Mouse (Mus musculus): ENCODE measurements around the gene Pex11b.
"Not testable (repeated sequence)": the region's sequence is repeated elsewhere in the genome, so short reads cannot be mapped to it uniquely, and the experiment has no call there.

The Pex11b gene

DNA sequence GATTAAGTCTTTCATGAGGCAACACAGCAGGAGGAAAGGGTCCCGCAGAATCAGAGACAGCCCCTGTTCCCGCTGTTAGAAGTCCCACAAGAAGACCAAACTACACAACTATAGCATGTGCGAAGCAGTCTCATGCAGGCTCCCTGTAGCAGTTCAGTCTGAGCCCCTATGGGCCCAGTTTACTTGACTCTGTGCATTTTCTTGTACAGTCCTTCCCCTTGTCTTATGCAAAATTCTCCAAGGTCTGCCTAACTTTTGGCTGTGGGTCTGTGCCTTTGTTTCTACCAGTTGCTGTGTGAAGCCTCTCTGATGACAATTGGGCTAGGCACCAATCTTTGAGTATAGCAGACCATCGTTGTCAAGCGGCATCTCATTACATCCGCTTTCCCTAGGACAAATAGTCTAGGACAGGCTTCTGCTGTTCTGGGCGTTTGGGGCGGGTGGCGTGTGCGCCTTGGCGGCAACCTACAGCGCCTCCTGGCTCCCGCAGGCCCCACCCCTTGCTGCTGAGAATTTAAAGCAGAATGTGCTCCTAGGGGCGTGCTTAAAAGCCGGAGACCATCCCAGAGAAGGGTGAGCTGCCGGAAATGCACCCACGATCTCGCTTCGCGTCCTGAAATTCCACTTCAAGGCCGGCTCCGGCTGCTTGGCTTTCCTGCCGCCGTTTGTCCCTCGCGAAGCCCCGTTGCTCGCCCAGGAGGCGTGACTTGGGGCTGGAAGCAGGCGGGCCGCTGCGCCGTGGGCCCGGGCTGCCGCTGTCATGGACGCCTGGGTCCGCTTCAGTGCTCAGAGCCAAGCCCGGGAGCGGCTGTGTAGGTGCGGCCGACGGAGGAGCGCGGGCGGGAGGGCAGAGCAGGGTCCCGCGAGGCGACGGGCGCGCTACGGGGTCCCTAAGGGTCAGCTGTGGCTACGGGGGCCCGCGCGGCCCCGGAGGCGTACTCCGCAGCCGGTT is at the start of gene Pex11b, which contains the start of gene Gm42957:
Gene Pex11b (plus strand): TSS at position 449 of the 952 bp plus-strand sequence.
Gene Gm42957 (plus strand): TSS at position 547 of the 952 bp plus-strand sequence.
- peak; percentile 71 to 82 for DNase-seq

GRCm38 (mm10) chr3:96590657-96591056 is 44.5 kb upstream of the Pex11b start:
- no peak for DNase-seq

GRCm38 (mm10) chr3:96593374-96593773 is 41.8 kb upstream of the Pex11b start:
- DNase-seq: no peak

DNA sequence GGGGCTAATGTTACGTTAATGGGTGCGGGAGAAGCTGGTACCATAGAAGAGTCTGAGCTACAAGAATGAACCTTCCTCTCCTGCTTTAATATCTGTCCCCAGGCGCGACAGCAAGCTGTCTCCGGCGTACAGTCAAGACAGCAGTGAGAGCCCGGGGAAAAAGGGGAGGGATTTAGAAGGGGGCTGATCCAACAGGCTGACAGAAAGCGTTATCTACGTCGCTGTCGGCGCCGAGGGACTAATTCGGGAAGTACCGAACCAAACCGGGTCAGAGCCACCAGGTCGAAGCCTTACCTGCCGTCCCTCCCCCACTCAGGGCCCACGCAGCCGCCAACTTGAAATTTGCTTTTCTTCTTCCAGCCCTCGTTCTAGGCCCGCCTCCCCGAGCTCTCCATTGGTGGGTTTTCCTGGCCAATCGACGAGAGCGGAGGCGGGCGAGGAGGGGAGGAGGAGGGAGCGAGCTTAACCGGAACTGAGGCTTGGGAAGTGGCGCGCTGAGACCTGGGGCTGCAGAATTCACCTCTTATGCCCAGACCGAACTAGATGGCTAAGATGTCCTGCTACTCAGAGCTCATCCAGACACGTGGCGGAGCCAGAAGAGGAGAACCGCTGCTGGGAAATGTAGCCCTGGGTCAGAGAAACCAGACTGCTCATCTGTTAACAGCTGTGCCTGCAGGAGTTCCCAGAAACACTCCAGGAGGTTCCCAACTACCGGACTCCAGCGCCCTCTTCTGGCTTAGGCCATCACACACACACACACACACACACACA is 41.2 kb upstream of the Pex11b start, which contains the start of gene Polr3gl:
Gene Polr3gl (minus strand): TSS at position 392 of the 771 bp plus-strand sequence.
- DNase-seq: peak; percentile 89 to 91

DNA sequence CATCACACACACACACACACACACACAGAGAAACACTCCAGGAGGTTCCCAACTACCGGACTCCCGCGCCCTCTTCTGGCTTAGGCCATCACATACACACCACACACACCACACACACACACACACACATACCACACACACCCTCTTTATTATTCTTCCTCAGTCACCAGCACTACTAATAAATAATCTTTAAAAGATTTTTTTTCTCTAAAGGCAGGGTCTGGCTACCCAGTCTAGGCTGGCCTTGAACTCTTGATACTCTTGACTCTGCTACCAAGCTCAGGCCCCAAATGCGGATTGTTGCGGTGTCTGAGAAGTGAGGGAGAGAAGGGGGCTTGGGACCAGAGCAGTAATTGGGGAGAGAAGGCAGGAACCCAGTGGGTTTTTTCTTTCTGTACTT is 40.3 kb upstream of the Pex11b start:
- no peak for DNase-seq

GRCm38 (mm10) chr3:96595661-96596060 is 39.5 kb upstream of the Pex11b start:
- DNase-seq: no peak

GRCm38 (mm10) chr3:96596228-96596707 is 38.9 kb upstream of the Pex11b start, which contains the start of gene Ankrd34a:
Gene Ankrd34a (plus strand): TSS chr3:96596636.
- no peak for DNase-seq

GRCm38 (mm10) chr3:96596855-96597254 is 38.3 kb upstream of the Pex11b start:
- DNase-seq: no peak

GRCm38 (mm10) chr3:96597435-96597891 is 37.7 kb upstream of the Pex11b start:
- no peak for DNase-seq

GRCm38 (mm10) chr3:96598156-96599068 is 36.8 kb upstream of the Pex11b start:
- DNase-seq: no peak

DNA sequence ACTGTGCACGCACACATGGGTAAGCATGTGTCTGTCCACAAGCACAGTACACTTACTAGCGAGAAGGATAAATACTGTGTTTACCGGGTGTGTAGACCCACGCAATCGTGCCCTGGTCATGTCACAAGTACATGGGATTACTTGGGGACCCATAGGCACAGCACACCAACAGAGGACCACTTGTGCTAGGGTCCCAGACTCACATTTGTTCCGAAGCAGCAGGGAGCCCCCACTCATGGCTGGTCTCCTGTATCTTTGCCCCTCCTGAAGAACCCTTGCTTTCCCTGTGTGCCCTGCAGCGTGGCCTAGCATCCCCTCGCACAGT is 36.1 kb upstream of the Pex11b start:
- no peak for DNase-seq

DNA sequence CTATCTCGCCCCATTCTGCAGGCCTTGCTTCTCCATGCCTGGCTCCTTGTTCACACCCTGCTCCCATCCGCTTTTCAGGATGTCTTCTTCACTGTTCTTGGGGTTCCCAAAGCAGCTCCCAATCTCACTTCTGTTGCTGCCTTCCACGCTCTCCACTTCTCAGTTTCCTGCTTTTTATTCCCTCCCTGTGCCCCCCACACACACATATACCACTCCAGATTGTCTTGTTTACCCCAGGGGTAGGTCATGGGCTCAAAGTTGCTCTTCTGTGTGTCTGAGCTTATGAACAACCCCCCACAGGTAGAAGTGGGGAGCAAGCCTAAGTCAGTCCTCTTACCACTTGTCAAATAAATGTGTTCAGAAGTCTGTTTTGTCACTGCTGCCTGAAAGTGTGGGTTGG is 35.8 kb upstream of the Pex11b start:
- DNase-seq: no peak

GRCm38 (mm10) chr3:96600639-96601250 is 34.4 kb upstream of the Pex11b start, which contains the start of gene Lix1l:
Gene Lix1l (plus strand): TSS chr3:96601149.
- DNase-seq: peak; percentile 85 to 86

DNA sequence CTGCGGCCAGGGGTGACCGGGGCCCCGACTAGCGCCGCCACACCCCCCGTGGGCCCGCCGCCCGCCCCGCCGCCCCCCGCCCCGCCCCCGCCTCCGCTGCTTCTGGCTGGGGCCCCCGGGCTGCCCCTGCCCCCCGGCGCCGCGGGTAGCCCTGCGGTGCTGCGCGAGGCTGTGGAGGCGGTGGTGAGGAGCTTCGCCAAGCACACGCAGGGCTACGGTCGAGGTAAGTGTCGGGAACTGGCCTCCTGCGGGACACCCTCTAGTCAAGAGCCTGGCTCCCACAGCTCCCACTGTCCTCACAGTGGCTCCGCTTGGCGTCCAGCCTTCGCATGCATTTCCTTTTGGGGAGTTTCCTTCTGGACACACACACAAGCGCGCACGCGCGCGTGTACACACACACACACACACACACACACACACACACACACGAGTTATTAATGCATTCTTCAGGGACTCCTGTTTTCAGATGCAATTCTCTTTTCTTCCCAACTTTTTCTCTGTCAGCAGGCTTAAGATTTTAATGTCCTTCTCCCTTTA is 33.9 kb upstream of the Pex11b start:
- no peak for DNase-seq

GRCm38 (mm10) chr3:96601941-96602703 is 33.1 kb upstream of the Pex11b start:
- no peak for DNase-seq

DNA sequence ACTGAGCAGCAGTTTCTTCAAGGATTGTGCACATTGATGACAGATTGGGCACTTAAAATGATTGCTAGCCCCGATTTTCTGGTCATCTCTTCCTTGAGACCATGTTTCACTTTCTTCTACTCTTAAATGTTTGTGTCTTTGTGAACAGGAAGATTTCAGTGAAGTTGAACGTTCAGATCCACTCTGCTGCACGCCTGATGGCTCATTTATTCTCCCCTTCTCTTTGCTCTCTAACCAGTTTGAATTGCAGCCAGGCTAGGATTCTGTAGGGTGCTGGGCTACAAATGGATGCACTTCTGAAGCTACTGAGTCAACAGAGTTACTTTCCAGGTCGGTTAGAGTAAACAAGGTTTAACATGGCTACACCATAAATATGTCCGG is 32.5 kb upstream of the Pex11b start:
- no peak for DNase-seq

DNA sequence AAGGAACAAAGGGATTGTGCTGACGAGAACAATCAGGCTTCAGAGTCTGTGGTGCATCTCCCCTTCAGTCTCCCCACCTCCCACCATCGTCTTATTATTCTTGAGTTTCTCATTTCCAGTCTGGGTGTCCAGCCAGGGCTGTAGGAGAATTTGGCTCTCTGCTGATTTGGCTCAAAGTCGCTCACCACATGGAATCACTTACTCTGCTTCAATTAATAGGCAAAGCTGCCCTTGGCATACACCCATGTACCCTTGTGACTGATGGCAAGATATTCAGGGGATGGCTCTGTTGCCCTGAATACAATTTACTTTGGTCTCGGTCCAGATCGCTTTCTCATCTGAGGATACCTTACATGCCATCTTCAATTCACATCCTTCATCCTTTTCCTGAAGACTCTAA is 31.9 kb upstream of the Pex11b start:
- DNase-seq: no peak

- DNase-seq: not testable (repeated sequence)
These were observed 29.2 kb upstream of the Pex11b start for GRCm38 (mm10) chr3:96606007-96606406.

- DNase-seq: no peak
These were observed 28.6 kb upstream of the Pex11b start for GRCm38 (mm10) chr3:96606618-96607017.

DNA sequence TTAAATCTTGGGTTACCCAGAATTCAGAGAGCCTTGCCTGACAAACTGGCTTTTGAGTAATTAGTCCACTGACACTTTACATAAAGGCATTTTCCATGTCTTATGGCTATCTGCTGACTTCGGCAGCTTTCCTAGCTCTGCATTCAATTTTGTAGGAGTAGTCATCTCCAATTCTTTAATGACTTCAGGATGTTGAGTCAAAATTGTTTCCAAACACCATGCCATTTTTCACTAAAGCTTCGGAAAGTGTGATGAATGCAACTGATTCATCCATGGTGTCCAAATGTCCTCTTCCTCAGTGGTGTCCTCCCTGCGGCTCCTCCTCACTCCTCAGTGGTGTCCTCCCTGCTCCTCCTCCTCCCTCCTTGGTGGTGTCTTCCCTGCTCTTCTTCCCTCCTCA is 17.2 kb upstream of the Pex11b start:
- no peak for DNase-seq

DNA sequence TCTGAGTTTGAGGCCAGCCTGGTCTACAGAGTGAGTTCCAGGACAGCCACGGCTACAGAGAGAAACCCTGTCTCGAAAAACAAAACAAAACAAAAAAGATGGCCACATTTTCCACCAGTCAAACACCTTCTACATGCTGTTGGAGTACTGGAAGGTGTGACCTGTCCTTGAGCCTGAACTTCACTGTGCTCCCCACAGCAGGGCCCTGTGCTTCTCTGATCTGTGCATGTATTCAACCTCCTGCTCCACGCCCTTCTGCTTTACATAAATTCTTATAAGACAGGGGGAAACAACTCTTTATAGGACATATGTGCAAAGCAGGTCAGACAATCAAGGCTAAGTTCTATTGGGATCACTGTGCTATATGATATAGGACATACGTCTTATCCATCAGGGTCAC is 12.0 kb upstream of the Pex11b start:
- no peak for DNase-seq
